Mouse (Mus musculus): ENCODE results near the gene AI837181. TPM values are rescaled to one million over a fixed set of nuclear protein-coding genes. Genes with fewer than 3 reads are reported as not detected.
A peak's percentile ranks its signal among the peaks of the same experiment; 100 is the strongest.

AI837181 gene
- polyA plus RNA-seq, 1 experiment, result 76.3 TPM

DNA sequence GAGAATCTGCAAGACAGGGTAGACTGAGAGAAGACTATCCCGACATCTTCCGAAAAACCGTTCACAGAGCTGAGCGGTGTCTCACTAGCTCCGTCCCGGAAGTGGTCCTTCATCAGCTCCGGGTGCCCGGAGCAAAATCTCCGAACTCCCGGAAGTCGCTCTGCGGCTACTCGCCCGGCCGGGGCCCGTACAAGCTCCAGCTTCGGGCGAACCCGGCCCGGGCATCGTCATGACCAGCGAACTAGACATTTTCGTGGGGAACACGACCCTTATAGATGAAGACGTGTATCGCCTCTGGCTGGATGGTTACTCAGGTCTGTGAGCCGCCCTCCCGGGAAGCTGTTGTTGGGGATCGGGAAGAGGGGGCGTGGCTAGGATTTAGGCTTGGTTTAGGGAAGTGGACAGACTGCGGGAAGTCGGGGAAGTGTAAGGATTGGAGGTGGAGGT is 35.5 kb downstream of the AI837181 start, which contains the start of gene Fibp:
Gene Fibp, plus strand, starts transcription at position 151 of the 447 bp plus-strand sequence.
- WGBS, result under 1% methylated on average over 32 of the region's 32 CpGs
- Histone ChIP-seq H3K4me3 (ENCODE audit: low read depth, low read length) (peak within 1 kb of the TSS; percentile 73), H3K4me1 (ENCODE audit: control insufficient read depth, insufficient read depth, insufficient read length, low read length) (peaks cover 12% of the 10 kb centered on the region), H3K36me3 (ENCODE audit: control insufficient read depth, insufficient read depth, low read length) (peaks cover 29% of the 10 kb centered on the region), H3K27ac (ENCODE audit: insufficient read depth, low read depth, low read length) (peak within 1 kb of the TSS; percentile 44), H3K27me3 (ENCODE audit: control insufficient read depth, insufficient read depth, low read length) (no peaks in the 10 kb centered on the region)
- TF ChIP-seq CTCF (IDR thresholded peaks at IDR 0.05; ENCODE audit: extremely low read depth, insufficient read length, insufficient replicate concordance, low read depth, low read length), result no peak
- peak; percentile 79; the same call in 1 of the 2 replicates for TF ChIP-seq POLR2A (IDR thresholded peaks at IDR 0.05; ENCODE audit: low read depth, low read length)

DNA sequence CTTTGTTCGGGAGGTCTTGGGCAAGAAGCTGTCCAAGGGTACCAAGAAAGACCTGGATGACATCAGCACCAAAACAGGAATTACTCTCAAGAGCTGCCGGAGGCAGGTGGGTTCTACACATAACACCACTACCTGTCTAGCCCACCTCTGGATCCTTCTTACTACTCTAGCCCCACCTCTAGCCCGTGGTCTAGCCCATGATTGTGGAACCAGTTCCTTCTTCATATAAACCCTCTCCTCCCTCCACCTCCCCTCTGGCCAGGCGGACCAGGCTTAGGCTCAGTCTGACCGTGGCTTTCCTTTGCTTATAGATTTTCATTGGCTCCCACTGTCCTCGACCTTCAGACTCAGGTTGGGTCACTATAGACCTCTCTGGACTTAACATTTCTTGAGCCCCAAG is 36.5 kb downstream of the AI837181 start:
- no peak for TF ChIP-seq CTCF (IDR thresholded peaks at IDR 0.05; ENCODE audit: extremely low read depth, insufficient read length, insufficient replicate concordance, low read depth, low read length)
- TF ChIP-seq POLR2A (IDR thresholded peaks at IDR 0.05; ENCODE audit: low read depth, low read length), result no peak
- no peak overlapping the region for H3K4me3 ChIP-seq (ENCODE audit: low read depth, low read length)
- no peak overlapping the region for H3K27ac ChIP-seq (ENCODE audit: insufficient read depth, low read depth, low read length)
- peaks cover 5% of the 10 kb centered on the region for H3K4me1 ChIP-seq (ENCODE audit: control insufficient read depth, insufficient read depth, insufficient read length, low read length)
- peaks cover 37% of the 10 kb centered on the region for H3K36me3 ChIP-seq (ENCODE audit: control insufficient read depth, insufficient read depth, low read length)
- H3K27me3 ChIP-seq (ENCODE audit: control insufficient read depth, insufficient read depth, low read length), result no peaks in the 10 kb centered on the region
- WGBS, result 86% methylated on average over 6 of the region's 6 CpGs

GRCm38 (mm10) chr19:5463212-5463611 is 38.3 kb downstream of the AI837181 start:
- peaks cover 2% of the 10 kb centered on the region; the same call in 1 of the 2 replicates for H3K4me1 ChIP-seq (ENCODE audit: control insufficient read depth, insufficient read depth, insufficient read length, low read length)
- WGBS, result 91% methylated on average over 9 of the region's 9 CpGs
- no peak overlapping the region for H3K4me3 ChIP-seq (ENCODE audit: low read depth, low read length)
- TF ChIP-seq CTCF (IDR thresholded peaks at IDR 0.05; ENCODE audit: extremely low read depth, insufficient read length, insufficient replicate concordance, low read depth, low read length), result no peak
- no peak for TF ChIP-seq POLR2A (IDR thresholded peaks at IDR 0.05; ENCODE audit: low read depth, low read length)
- no peak overlapping the region for H3K27ac ChIP-seq (ENCODE audit: insufficient read depth, low read depth, low read length)
- H3K27me3 ChIP-seq (ENCODE audit: control insufficient read depth, insufficient read depth, low read length), result no peaks in the 10 kb centered on the region
- H3K36me3 ChIP-seq (ENCODE audit: control insufficient read depth, insufficient read depth, low read length), result peaks cover 47% of the 10 kb centered on the region

DNA sequence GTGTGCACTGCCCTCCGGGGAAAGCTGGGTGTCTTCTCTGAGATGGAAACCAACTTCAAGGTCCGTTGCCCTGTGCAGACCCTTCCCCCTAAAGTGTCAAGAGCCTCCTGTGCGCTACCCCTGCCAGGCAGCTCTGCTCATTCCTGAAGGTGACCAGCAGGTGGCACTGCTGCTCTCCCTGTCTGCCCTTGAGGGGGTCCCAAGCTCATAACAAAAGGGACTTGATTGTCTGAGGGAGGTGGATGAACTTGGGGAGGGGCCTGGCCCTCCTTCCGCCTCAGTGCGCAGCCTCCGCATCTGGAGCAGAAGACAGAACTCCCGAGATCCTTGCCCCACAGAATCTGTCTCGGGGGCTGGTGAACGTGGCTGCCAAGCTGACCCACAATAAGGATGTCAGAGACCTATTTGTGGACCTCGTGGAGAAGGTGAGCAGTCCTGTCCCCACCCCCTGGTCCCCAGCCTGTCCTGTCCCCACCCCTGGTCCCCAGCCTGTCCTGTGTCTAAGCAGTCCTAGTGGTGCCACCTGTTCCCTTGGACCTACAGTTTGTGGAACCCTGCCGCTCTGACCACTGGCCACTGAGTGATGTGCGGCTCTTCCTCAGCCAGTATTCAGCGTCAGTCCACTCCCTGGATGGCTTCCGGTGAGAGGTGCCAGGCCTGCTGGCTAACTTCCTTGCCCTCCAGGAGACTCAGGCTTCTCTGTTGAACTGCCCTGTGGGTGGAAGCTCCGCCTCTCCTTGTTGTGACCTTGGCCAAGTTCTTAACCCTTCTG is 39.0 kb downstream of the AI837181 start:
- H3K4me3 ChIP-seq (ENCODE audit: low read depth, low read length), result no peak overlapping the region
- TF ChIP-seq CTCF (IDR thresholded peaks at IDR 0.05; ENCODE audit: extremely low read depth, insufficient read length, insufficient replicate concordance, low read depth, low read length) (peak; percentile 80; the same call in 1 of the 2 replicates), POLR2A (IDR thresholded peaks at IDR 0.05; ENCODE audit: low read depth, low read length) (no peak)
- peaks cover 47% of the 10 kb centered on the region for H3K36me3 ChIP-seq (ENCODE audit: control insufficient read depth, insufficient read depth, low read length)
- peaks cover 2% of the 10 kb centered on the region; the same call in 1 of the 2 replicates for H3K4me1 ChIP-seq (ENCODE audit: control insufficient read depth, insufficient read depth, insufficient read length, low read length)
- WGBS, result 66% methylated on average over 15 of the region's 15 CpGs
- no peaks in the 10 kb centered on the region for H3K27me3 ChIP-seq (ENCODE audit: control insufficient read depth, insufficient read depth, low read length)
- no peak overlapping the region for H3K27ac ChIP-seq (ENCODE audit: insufficient read depth, low read depth, low read length)

DNA sequence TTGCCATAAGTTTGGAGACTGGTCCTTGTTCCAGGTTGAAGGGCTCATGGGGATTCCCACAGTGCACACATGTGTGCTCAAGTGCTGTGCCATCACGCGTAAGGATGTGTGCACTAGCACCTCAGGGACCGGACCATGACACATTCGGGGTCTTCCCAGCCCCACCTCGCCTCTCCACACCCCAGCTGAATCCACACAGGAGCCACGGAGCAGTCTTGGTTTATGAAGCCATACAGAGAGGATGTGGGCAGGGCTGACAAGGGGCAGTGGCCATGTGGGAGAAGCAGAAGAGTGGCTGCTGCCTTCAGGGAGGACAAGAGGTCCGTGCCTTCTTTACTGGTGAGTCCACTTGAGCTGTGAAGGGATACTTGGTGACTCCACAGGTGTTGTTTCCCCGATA is 40.1 kb downstream of the AI837181 start:
- TF ChIP-seq CTCF (IDR thresholded peaks at IDR 0.05; ENCODE audit: extremely low read depth, insufficient read length, insufficient replicate concordance, low read depth, low read length) (no peak), POLR2A (IDR thresholded peaks at IDR 0.05; ENCODE audit: low read depth, low read length) (no peak)

GRCm38 (mm10) chr19:5466916-5467500 is 42.1 kb downstream of the AI837181 start:
- Histone ChIP-seq H3K27ac (ENCODE audit: insufficient read depth, low read depth, low read length) (no peak overlapping the region), H3K4me3 (ENCODE audit: low read depth, low read length) (no peak overlapping the region), H3K36me3 (ENCODE audit: control insufficient read depth, insufficient read depth, low read length) (peaks cover 47% of the 10 kb centered on the region), H3K27me3 (ENCODE audit: control insufficient read depth, insufficient read depth, low read length) (no peaks in the 10 kb centered on the region), H3K4me1 (ENCODE audit: control insufficient read depth, insufficient read depth, insufficient read length, low read length) (no peaks in the 10 kb centered on the region)
- TF ChIP-seq POLR2A (IDR thresholded peaks at IDR 0.05; ENCODE audit: low read depth, low read length), result no peak
- WGBS, result 79% methylated on average over 6 of the region's 6 CpGs

More for the DNA sequence above, 40.1 kb downstream of the AI837181 start:
- 95% methylated on average over 8 of the region's 8 CpGs for WGBS
- Histone ChIP-seq H3K4me3 (ENCODE audit: low read depth, low read length) (no peak overlapping the region), H3K27ac (ENCODE audit: insufficient read depth, low read depth, low read length) (no peak overlapping the region), H3K4me1 (ENCODE audit: control insufficient read depth, insufficient read depth, insufficient read length, low read length) (peaks cover 2% of the 10 kb centered on the region; the same call in 1 of the 2 replicates), H3K36me3 (ENCODE audit: control insufficient read depth, insufficient read depth, low read length) (peaks cover 47% of the 10 kb centered on the region), H3K27me3 (ENCODE audit: control insufficient read depth, insufficient read depth, low read length) (no peaks in the 10 kb centered on the region)

GRCm38 (mm10) chr19:5468374-5468773 is 43.4 kb downstream of the AI837181 start, which contains the start of gene Ctsw:
Ctsw (minus strand) TSS chr19:5468507.
- Histone ChIP-seq H3K4me3 (ENCODE audit: low read depth, low read length) (peak within 1 kb of the TSS; percentile 36), H3K36me3 (ENCODE audit: control insufficient read depth, insufficient read depth, low read length) (peaks cover 38% of the 10 kb centered on the region), H3K27me3 (ENCODE audit: control insufficient read depth, insufficient read depth, low read length) (no peaks in the 10 kb centered on the region), H3K4me1 (ENCODE audit: control insufficient read depth, insufficient read depth, insufficient read length, low read length) (0 out of 2 replicates have a peak, but pooled peaks cover under 1% of the 10 kb centered on the region), H3K27ac (ENCODE audit: insufficient read depth, low read depth, low read length) (peak within 1 kb of the TSS; percentile 46)
- TF ChIP-seq POLR2A (IDR thresholded peaks at IDR 0.05; ENCODE audit: low read depth, low read length), result no peak
- no peak for TF ChIP-seq CTCF (IDR thresholded peaks at IDR 0.05; ENCODE audit: extremely low read depth, insufficient read length, insufficient replicate concordance, low read depth, low read length)
- WGBS, result 41% methylated on average over 5 of the region's 5 CpGs
